Mouse (Mus musculus) heart, postnatal 0 days (tissue): Measurements from ENCODE around the gene Prkag1. TPM values are rescaled to one million over a fixed set of nuclear protein-coding genes. Genes with fewer than 3 reads are reported as not detected.
A peak's percentile ranks its signal among the peaks of the same experiment; 100 is the strongest.

Source experiments
- ATAC-seq: fragments of 200-750 bp; cut with Nextera tagmentation; 2 replicates; pipeline ENCODE4 v1.8.0; 2017; ENCODE audit warnings: low read depth, moderate number of reproducible peaks, moderate library complexity; ENCODE audit not compliant: insufficient read depth
- DNase-seq: peaks from one replicate; pipeline ENCODE4 v3.0.0-alpha.2; 2016; ENCODE audit warnings: low spot score
- H3K27ac ChIP-seq: fragments of 300-500 bp; sonication (generic); 2 replicates; pipeline ENCODE4 v1.5.1; 2014; ENCODE audit warnings: low read depth, mild to moderate bottlenecking
- H3K27me3 ChIP-seq: fragments of 300-500 bp; sonication (generic); 2 replicates; pipeline ENCODE4 v1.6.1; 2014; ENCODE audit warnings: low read length, mixed read lengths; ENCODE audit not compliant: control insufficient read depth, insufficient read depth
- H3K36me3 ChIP-seq: fragments of 300-500 bp; sonication (generic); replicated peaks from 2 replicates; pipeline ENCODE4 v1.6.1; 2014; ENCODE audit warnings: low read length, mixed read lengths; ENCODE audit not compliant: control insufficient read depth, insufficient read depth
- H3K4me1 ChIP-seq: fragments of 300-500 bp; sonication (generic); 2 replicates; pipeline ENCODE4 v1.6.1; 2014; ENCODE audit warnings: antibody characterized with exemption; ENCODE audit not compliant: control insufficient read depth, insufficient read depth
- H3K4me2 ChIP-seq: fragments of 300-500 bp; sonication (generic); 2 replicates; pipeline ENCODE4 v1.6.1; 2014; ENCODE audit warnings: low read depth, mild to moderate bottlenecking, low read length, moderate library complexity
- H3K4me3 ChIP-seq: fragments of 300-500 bp; sonication (generic); 2 replicates; pipeline ENCODE4 v1.5.1; 2014; ENCODE audit warnings: low read depth, low read length
- H3K9ac ChIP-seq: fragments of 300-500 bp; sonication (generic); replicated peaks from 2 replicates; pipeline ENCODE4 v1.6.1; 2014; ENCODE audit warnings: low read depth, low read length, mixed read lengths
- H3K9me3 ChIP-seq: fragments of 300-500 bp; sonication (generic); replicated peaks from 2 replicates; pipeline ENCODE4 v1.6.1; 2016; ENCODE audit warnings: low read length; ENCODE audit not compliant: control insufficient read depth
- CTCF ChIP-seq: IDR thresholded peaks from 2 replicates; pipeline ENCODE4 v1.5.1; 2016; ENCODE audit warnings: antibody characterized with exemption, control low read depth, low read depth
- EP300 ChIP-seq: IDR thresholded peaks from 2 replicates; pipeline ENCODE4 v1.6.1; 2016; ENCODE audit warnings: antibody characterized with exemption, low read depth
- WGBS: fragments of 180-500 bp; shearing (Covaris S2); extraction: QIAGEN DNeasy Blood & Tissue Kit; methylation state at CpG from one replicate; pipeline ENCODE4 v1.1.7; 2014; 5-methylcytosine and 5-hydroxymethylcytosine counted together
- polyA plus RNA-seq: library from polyadenylated mRNA; unstranded; fragments of >200 nt; fragmentation: Nextera tagmentation; extraction: Ambion mirVana; gene quantifications from 2 replicates; pipeline ENCODE4 v1.2.1, GENCODE M21; 2015
- total RNA-seq: library from RNA; depleted of rRNA; stranded (reverse); fragments of >200 nt; gene quantifications from 2 replicates; pipeline ENCODE4 v1.2.3, GENCODE M21; 2014; ENCODE audit warnings: low replicate concordance

The Prkag1 gene
- total and polyA plus RNA-seq, 2 experiments from 2014 or later, result 114 to 115 TPM

DNA sequence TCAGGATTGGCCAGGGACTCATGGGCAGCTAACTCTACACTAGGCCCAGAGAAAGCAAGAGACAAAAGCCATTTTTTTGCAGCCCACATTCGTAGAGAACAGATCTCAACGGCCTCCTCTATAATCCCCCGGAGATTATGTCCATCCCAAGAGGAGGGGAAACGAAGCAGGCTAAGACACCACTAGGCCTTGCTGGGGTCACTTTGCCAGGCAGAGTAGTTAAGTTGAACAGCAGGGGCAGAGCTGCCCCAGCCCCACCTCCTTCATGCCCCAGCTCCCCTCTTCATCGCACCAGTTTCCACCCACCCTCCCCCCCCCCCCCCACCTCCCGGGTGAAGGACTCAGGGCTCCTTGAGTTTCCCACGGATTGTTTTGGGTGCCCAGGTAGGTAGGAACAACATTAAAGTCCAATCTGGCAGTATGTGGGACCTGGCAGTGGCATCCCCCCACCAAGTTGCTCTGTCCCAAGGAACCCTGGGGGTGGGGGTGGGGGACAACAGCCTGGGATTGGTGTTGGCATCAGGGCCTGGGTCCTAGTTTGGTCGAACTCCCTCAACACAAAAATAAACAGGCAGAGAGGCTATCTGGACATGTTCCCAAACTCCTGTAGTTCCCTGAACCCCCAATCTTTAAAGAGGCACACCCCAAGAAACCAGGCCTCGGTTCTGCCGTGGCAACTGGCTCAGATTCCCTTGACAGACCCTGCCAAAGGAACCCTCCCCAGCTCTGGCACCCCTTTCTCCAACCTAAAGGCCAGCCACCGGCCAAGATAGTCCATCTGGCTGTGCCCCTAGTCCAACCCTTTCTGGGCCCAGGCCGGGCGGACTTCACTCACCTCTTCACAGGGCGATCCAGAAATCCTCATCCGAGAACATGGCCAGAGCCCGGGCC lies 39.1 kb upstream of the Prkag1 start:
- DNase-seq (no peak), ATAC-seq (no peak)
- no peak for TF ChIP-seq CTCF
- TF ChIP-seq EP300, result no peak
- H3K4me3 ChIP-seq, result peak overlapping the region; percentile 99
- no peaks in the 10 kb centered on the region for H3K9me3 ChIP-seq
- peak overlapping the region; percentile 100 for H3K9ac ChIP-seq
- WGBS, result 1% methylated on average over 16 of the region's 16 CpGs
- no peaks in the 10 kb centered on the region for H3K27me3 ChIP-seq
- H3K4me1 ChIP-seq, result peaks cover 34% of the 10 kb centered on the region
- H3K27ac ChIP-seq, result peak overlapping the region; percentile 99
- peaks cover 12% of the 10 kb centered on the region for H3K36me3 ChIP-seq
- H3K4me2 ChIP-seq, result peak overlapping the region; percentile 98

DNA sequence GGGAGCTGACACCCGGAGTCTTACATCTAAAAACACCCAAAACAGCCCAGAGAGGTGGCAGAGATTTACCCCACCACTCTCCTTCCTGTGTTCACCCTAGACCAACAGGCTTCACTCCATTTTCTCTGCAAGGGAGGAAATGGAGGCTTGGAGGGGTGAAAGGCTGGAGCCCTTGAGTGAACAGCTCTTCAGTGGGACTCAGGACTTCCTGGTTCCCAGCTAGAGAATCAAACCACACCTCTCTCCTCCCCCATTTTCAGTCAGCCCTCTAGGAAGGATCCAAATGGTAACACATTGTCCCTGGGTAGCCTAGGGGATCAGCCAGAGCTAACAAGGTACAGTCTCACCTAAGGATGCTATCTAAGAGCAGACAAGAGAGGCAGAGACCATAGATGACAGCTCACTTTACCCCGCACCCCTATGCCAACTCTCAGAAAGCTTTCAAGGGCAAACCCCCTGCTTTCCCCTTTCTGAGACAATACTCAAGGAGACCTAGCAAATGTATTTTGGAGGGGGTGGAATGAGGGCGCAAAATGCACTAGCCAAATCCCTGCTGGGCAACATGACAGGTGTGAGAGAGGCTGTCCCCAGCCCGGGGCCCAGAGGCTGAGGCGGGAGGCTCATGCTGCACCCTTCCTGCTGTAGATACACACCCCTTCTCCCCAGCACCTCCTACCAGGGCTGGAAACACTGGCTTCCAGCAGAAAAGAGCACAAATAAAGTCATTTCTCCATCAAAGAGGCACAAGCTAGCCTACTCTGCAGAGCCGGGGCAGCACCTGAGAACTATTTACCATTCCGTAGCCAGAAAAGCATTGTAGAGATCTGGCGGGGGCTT lies 38.2 kb upstream of the Prkag1 start:
- WGBS, result 3% methylated on average over 8 of the region's 8 CpGs
- no peak for ATAC-seq
- Histone ChIP-seq H3K4me2 (peak overlapping the region; percentile 98), H3K9ac (peak overlapping the region; percentile 100), H3K36me3 (peaks cover 21% of the 10 kb centered on the region), H3K4me1 (peaks cover 34% of the 10 kb centered on the region), H3K9me3 (no peaks in the 10 kb centered on the region), H3K27ac (peak overlapping the region; percentile 99), H3K4me3 (peak overlapping the region; percentile 99), H3K27me3 (no peaks in the 10 kb centered on the region)
- DNase-seq, result peak; percentile 26
- no peak for TF ChIP-seq CTCF
- no peak for TF ChIP-seq EP300

DNA sequence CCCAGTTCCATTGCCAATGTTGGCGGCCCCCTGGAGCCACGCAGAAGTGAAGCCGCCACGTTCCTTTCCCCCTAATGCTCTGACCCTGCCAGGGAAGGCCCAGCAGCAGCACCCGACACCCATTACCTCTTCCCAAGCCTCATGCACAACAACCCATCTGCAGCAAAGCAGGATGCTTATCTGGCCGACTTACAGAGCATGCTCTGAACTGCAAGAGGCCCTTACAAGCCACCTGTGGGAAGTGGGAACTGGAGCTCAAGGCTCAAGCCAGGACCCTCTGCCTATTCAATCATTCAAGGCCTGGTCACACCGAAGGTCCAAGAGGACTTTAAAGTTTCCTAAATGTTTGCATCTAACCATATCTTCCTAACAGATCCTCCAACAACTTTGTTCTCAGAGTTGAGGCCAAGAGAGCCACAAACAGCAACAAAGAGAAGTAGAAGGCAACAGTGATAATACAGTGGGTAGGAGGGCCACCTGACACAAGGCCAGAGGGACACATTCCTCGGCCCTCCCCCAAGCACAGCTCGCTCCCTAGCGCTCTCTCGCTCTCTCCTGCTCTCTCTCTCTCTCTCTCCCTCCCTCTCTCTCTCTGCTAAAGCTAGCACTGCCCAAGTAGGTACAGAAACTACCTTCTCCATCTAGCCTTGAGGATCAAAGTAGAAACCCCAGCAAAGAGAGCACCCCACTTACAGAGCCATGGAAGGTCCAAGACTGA lies 37.2 kb upstream of the Prkag1 start:
- Histone ChIP-seq H3K4me2 (peak overlapping the region; percentile 98), H3K27ac (peak overlapping the region; percentile 99), H3K36me3 (peaks cover 31% of the 10 kb centered on the region), H3K4me3 (peak overlapping the region; percentile 99), H3K9me3 (no peaks in the 10 kb centered on the region), H3K4me1 (peaks cover 34% of the 10 kb centered on the region), H3K9ac (peak overlapping the region; percentile 100), H3K27me3 (no peaks in the 10 kb centered on the region)
- 0 out of 2 replicates have a peak, but pooled peaks have one; percentile 9 for ATAC-seq
- 21% methylated on average over 11 of the region's 11 CpGs for WGBS
- peak; percentile 39 for DNase-seq
- TF ChIP-seq CTCF (no peak), EP300 (no peak)

DNA sequence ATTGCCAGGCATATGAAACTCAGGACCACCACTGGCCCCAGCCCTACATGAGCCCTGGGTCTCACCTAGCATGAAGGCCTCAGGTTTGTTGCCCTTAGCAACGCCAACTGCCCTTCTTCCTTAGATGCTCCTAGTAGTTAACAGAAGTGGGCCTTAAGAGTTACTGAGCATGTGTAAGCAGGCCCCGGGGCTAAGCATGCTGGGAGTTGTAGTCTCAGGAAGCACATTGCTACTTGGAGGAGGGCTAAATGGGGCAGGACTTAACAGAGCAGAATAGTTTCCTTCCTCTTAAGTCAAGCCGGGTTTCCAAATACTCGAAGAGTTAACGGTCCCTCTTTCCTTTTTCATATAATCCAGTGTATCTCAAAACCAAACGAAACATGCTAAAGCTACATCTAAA lies 36.0 kb upstream of the Prkag1 start:
- ATAC-seq, result no peak
- no peaks in the 10 kb centered on the region for H3K9me3 ChIP-seq
- peak overlapping the region; percentile 98 for H3K4me2 ChIP-seq
- H3K4me1 ChIP-seq, result peaks cover 26% of the 10 kb centered on the region
- peak overlapping the region; percentile 99; the same call in 1 of the 2 replicates for H3K27ac ChIP-seq
- no peaks in the 10 kb centered on the region for H3K27me3 ChIP-seq
- 0 out of 2 replicates have a peak overlapping the region, but pooled peaks have one; percentile 99 for H3K4me3 ChIP-seq
- peak; percentile 84 for DNase-seq
- H3K9ac ChIP-seq, result no peak overlapping the region
- WGBS, result 42% methylated on average over 6 of the region's 6 CpGs
- TF ChIP-seq CTCF (no peak), EP300 (no peak)
- H3K36me3 ChIP-seq, result peaks cover 43% of the 10 kb centered on the region

DNA sequence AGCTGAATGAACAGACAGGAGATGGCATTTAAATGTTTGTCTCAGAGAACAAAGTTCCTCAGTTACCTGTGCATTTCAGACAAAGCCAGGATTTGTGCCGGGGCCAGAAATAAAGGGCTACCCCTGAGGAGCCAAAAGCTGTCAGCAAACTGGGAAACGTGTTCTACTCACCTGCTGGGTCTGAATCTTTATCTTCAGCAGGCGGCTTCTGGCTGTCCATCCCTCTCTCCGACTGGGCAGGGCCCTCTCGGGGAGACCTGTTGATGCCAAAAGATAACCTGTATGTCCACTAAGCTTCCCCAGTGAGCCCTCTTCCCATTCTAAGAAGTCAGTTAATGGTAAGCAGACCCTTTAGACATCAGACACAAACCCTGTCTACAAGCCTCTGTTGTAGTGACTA lies 35.2 kb upstream of the Prkag1 start:
- DNase-seq, result no peak
- no peak overlapping the region for H3K9ac ChIP-seq
- H3K4me1 ChIP-seq, result peaks cover 26% of the 10 kb centered on the region
- no peak for ATAC-seq
- no peaks in the 10 kb centered on the region for H3K9me3 ChIP-seq
- H3K4me3 ChIP-seq, result no peak overlapping the region
- no peak overlapping the region for H3K27ac ChIP-seq
- 71% methylated on average over 5 of the region's 5 CpGs for WGBS
- TF ChIP-seq CTCF (no peak), EP300 (no peak)
- peaks cover 51% of the 10 kb centered on the region for H3K36me3 ChIP-seq
- H3K4me2 ChIP-seq, result no peak overlapping the region
- no peaks in the 10 kb centered on the region for H3K27me3 ChIP-seq
